Mouse (Mus musculus): Measurements from ENCODE around the gene Cyp2f2.

GRCm38 (mm10) chr7:27131387-27131786 lies 11.7 kb downstream of the Cyp2f2 start:
- TF ChIP-seq CTCF (IDR thresholded peaks at IDR 0.05; ENCODE audit: low read depth): no peak
- no peak for TF ChIP-seq EP300 (IDR thresholded peaks at IDR 0.05; ENCODE audit: low read depth)

Measured in heart, postnatal 0 days (tissue).